Mouse (Mus musculus) cerebellum, adult 9-11 months (tissue): ENCODE data around the gene Rpl36.
"Not testable (repeated sequence)": the region's sequence is repeated elsewhere in the genome, so short reads cannot be mapped to it uniquely, and the experiment has no call there.

ENCODE experiments used
- DNase-seq: peaks from one replicate; pipeline ENCODE4 v3.0.0; 2022

Rpl36 gene

DNA sequence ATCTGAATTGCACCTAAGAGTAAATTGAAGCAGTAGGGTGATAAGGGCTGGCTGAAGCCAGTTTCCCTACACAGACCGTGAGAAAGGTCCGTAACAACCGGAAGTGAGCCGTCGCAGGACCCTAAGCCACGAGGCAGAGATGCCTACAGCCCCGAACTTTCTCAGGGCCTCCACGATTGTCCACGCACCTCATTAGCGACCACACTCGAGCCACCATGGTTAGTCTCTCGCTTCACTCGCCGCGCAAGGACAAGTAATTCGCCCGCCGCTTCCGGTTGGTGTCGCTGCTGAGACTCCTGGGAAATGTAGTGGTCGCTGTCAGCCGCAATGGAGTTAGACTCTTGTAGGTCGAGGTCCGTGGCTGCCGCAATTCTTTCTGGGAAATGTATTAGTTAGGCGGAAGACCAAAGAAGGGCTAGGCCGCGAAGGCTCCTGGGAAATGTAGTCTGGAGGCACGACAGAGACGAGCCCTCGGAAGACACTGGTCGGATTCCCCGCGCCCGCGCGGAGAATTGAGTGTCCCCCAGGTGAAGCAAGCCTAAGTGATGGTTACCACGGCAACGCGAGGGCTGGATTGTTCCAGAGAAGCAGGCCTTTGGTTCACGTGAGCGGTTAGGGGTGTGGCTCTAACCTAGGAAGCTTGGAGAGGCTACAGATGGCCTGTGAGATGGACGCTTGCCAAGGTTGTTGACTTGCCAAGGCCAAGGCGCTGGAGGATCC is 3.6 kb upstream of the Rpl36 start, which contains the start of gene 2410015M20Rik:
Gene 2410015M20Rik (minus strand): TSS at position 320 of the 720 bp plus-strand sequence.
- peak; percentile 98 for DNase-seq

DNA sequence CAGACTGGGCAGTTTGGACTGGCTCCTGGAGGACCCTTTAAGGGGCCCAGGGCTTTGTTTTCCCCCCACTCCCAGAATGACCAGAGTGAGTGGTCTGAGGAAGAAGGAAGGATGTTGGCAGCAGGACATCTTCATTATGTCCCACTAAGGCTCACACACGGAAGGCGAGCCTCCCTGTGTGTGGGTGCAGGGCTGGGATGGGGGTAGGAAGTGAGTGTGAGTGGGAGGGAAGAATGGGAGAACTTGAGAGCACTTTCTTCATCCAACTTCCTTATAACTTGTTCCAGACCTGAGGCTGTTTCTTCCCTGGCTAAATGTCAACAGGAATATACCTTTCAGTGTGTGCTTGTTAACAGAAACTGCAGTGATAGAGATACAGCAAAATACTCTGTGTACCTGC is 1.9 kb upstream of the Rpl36 start:
- DNase-seq: peak; percentile 56

DNA sequence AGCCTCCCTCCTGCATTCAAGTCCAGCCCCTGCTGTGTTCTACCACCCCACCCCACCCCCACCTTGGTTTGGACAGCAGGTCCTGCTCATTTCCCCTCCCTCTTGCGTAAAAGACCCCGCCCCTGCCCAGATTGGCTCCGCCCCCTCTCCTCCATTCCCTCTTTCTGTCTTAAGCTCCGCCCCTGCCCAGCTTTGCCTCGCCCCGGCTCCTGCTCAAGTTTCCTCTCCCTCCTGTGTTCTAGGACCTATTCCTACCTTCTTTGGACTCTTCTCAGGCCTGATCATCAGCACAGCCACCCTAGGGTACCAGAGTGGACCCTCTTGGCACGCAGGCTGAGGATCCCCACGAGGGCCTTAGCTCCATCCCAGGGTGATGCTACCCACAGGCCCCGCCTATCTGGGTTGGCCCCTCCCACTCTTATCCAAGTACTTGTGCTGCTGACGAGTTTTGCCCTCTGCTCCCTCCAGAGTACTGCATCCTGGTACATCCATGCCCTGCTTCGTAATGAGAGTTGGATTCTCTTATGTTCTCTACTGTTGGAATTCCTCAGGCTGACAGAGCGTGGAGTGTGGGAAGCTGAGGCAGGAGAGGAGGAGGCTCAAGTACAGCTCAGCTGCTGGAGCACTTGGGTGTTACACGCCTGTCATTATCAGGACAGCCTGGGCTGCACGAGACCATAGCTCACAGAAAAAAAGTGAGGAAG is 1.2 kb upstream of the Rpl36 start:
- DNase-seq: peak; percentile 74

DNA sequence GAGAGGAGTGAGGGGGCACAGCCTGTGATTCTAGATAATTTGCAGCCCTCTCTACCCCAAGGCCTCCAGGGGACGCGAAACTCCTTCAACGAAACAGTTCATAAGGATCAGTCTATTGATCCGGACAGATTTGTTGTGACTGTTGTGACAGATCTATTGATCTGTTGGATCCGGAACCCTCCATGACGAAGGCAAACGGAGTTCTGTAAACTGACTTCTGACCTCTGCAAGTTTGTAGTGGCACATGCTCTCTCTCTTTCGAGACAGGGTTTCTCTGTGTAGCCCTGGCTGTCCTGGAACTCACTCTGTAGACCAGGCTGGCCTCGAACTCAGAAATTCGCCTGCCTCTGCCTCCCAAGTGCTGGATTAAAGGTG is 664 bp upstream of the Rpl36 start:
- DNase-seq: not testable (repeated sequence)

DNA sequence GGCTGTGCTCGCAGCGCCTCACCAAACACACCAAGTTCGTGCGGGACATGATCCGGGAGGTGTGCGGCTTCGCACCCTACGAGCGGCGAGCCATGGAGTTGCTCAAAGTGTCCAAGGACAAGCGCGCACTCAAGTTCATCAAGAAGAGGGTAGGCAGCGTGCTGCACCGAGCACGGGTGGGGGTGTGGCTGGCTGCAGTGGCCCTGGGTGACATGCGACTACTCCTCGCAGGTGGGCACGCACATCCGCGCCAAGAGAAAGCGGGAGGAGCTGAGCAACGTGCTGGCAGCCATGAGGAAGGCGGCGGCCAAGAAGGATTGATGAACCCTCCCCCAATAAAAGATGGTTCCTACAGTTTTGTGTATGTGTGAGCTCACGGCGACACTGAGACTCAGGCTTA is 677 bp downstream of the Rpl36 start:
- peak; percentile 66 for DNase-seq

DNA sequence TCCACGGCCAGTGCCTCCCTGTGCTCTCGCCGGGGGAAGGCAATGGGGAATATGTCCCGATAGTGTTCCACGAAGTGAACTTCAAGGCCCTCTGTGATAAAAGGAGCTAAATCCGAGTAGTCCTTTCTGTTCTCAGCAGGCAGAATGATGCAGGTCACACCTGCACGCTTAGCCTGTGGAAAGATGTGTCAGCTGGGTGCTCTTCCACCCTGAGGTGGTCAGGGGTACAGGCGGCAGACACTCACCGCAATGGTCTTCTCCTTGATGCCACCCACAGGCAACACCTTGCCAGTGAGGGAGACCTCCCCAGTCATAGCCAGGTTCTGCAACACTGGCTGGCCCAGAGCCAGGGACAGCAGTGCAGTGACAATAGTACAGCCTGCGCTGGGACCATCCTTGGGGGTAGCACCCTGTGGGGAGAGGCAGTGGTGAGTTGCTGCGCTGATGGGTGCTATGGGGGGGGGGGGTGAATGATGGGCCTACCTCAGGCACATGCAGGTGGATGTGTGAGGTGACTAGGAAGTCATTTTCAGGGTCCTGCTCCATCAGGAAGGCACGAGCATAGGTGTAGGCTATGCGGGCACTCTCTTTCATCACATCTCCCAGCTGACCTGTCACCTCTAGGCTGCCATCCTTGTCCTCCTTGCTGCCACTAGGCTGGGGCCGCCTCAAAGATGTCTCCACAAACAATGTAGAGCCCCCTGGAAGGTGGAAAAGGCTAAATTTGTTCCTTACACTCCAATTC is 1.3 kb downstream of the Rpl36 start:
- DNase-seq: peak; percentile 68

DNA sequence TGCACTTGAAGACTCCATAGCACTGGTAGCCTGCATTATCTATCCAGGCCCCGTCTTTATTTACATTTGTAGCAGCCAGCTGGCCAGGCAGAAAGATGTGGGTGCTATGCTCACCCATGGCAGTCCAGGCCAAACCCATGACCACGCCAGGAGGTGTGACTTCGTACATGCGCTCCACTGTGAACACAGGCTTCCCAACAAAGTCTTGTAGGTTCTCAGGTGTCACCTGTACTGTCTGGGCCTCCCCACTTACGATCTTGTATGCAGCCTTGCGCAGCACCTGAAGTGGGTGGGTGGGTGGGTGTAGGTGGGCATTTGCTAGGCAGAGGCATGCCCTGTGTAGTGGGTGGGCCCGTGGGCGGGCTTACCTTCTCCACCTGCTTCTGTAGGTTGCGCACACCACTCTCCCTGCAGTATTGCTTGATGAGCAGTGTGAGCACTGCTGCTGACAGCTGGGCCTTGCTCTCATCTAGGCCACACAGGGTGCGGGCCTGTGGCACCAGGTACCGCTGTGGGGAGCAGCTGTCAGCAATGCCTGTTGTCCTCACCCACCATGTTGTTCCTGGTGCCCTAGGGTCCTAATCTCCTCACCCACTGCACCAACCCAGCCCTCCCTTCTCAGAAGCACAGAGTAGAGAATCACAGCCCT is 2.0 kb downstream of the Rpl36 start:
- peak; percentile 36 for DNase-seq

DNA sequence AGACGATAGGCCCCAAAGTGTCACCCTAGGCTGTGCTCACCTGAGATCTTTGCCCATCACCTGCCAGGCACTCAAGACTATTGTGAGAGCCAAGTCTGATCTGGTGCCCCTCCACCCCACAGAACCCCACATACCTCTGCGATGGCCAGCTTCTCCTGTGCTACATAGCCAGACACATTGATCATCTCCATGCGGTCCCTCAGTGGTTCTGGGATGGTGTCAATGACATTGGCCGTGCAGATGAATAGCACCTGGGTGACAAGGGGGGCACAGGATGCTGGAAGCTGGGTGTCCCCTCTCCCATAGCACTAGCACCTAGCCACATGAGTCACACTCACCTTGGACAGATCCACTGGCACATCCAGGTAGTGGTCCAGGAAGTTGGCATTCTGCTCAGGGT is 2.6 kb downstream of the Rpl36 start:
- peak; percentile 41 for DNase-seq

DNA sequence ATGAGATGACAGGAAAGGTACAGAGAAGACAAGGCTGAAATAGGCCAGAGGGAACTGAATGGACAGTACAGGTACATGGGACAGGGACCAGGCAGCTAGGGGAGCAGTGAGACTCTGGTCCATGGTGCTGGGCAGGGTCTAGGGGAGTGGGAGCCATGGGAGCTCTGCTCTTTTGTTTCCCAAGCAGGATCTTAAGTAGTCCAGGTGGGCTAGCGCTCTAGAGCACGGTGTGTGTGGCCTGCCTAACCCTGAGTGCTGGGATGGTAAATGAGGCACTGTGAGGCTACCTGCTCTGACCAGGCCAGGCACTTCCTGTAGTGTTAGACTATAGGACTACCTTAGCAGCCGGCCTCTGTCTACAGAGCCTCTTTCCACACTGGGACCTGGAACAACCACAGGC is 3.5 kb downstream of the Rpl36 start:
- DNase-seq: no peak

DNA sequence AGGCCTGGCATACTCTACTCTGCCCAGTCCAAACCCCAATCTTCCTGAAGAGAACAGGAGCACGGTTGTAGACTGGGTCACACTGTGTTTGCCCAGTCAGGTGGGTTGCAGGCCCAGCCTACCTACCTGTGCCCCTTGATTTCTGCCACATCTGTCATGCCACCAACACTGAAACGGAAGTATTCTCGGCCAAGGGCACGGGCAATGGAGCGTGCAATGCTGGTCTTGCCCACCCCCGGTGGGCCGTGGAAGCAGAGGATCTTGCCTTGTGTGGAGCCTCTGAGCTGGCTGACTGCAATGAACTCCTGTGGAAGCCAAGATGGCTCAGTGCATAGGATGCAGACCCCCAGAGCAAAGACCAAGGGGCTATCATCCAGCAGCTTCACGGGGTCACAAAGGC is 4.4 kb downstream of the Rpl36 start:
- DNase-seq: no peak

DNA sequence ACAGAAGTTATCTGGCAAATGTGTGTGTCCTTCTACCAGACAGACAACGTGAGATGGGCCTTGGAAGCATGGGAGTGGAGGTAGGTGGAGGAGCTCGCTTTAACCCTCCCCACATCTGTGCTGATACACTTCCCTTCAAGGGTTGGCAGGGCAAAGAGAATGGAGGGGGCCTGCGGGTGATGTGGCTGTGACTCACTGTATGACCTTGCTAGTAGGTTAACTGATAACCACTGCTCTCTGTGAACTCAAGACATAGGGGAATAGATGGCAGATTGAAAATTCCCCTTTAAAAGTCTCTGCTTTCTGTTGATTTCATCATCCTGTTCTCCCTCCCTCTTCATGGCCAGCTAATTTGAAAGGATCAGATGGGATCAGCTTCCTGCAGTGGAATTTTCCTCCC is 12.3 kb downstream of the Rpl36 start:
- peak; percentile 22 for DNase-seq

DNA sequence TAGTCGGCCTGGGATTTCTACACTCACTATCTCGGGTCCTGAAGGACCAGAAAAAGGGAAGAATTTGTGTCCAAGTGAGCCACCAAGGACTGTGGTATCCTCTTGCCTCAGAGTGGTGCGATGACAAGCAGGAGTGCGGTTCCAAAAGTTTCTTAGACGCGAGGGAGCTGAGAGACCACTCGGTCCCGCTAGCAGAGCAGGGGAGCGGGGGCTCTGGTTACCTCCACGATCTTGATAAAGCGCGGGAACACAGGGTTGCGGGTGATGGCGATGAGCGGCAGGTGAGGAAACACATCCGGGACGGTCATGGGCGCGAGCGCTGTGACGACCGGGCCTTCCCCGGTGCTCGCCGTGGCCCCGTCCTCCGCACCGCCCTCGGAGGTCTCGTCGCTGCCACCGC is 13.0 kb downstream of the Rpl36 start:
- no peak for DNase-seq

DNA sequence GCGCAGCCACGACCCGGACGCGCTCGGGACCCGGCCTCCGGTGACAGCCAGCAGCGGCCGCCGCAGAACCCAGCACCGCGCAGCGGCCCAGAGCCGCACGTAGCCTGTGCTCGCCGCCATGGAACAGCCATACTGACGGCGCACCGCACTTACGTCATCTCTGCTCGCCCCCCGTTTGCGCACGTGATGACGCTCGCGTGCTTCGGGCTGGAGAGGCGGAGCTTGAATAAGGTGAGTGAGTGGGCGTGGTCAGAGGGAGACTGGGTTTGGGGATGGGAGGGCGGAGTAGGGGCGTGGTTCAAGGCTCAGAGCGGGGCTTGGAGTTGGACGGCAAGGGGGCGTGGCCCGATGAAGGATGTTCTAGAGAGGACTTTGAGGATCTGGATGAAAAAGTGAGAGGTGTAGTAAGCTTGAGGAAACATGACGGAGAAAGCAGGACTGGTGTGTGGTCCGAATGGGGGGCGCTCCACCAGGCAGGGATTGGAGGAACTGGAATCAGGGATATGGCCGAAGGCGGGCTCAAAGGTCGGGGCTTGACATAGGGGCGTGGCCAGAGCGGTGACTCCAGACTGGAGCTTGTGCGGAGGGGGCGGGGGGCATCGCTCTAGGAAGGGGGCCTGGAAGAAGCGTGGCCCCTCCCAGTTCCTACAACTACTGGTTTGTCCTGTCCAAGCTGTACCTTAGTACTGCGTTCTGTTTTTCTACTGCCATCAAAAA is 13.7 kb downstream of the Rpl36 start, which contains the start of gene Lonp1:
Gene Lonp1 (minus strand): TSS at position 134 of the 717 bp plus-strand sequence.
- DNase-seq: peak; percentile 98

DNA sequence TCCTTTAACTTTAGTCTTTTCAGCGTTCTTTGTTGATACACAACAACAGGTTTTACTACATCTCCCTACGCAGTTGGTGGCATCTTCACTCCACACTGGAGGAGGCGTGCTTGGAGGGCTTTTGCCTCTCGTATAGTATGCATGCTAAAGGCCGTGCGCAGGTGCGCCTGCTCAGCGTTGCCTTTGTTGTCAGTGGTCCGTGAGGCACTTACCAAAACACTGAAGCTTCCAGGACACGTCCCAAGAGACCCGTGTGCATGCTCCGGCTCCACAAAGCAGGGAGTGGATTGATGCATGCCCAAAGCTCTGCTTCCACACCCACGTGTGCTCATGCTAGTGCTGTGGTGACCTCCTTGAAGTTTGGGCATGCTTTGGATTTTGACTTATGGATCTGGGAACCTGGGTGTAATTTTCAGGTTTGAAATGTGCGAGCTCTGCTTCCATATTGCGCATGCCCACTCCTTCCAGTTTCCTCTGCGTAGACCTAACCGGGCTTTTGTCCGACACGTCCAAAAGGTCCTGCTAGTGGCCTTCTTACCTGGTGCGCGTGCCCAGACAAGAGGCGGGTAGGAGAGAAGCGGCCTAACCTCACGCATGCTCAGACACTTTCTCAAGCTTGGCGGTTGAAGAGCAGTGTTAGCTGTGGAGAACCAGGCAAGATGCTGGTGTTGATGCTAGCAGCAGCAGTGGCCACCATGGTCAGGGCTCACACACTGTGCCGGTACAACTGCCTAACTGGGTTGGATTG is 14.5 kb downstream of the Rpl36 start, which contains the start of gene Catsperd:
Gene Catsperd (plus strand): TSS at position 614 of the 748 bp plus-strand sequence.
- DNase-seq: peak; percentile 73

DNA sequence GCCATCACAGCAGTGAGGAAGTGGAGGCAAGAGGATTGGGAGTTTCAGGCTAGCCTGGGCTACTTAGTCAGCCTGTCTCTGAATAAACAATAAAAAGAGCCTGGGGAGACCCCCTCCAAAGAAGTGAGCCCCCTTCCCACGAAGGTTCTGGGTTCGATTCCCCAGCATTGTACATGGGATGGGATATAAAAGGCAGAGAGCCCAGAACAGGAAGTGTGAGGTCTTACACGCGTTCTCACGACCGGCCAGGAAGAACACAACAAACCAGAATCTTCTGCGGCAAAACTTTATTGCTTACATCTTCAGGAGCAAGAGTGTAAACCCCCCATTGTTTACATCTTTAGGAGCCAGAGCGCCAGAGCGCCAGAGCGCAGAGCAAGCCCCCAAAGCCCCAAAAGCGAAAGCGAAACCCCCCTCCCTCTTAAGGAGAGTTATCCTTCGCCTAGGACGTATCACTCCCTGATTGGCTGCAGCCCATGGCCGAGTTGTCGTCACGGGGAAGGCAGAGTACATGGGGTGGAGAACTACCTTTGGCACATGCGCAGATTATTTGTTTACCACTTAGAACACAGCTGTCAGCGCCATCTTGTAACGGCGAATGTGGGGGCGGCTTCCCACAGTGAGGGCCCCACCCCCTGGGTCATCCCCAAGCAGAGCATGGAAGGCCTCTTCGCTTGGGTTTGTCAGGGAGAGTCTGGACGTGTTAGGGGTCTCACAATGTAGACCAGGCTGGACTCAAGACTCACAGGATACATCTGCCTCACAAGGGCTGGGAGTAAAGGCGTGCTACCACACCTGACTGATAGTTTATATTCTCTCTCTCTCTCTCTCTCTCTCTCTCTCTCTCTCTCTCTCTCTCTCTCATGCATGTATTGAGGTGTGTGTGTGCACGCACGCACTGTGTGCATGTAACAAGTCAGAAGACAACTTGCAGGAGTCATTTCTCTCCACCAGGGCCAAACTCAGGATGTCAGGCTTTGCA is 16.9 kb downstream of the Rpl36 start:
- DNase-seq: peak; percentile 24

DNA sequence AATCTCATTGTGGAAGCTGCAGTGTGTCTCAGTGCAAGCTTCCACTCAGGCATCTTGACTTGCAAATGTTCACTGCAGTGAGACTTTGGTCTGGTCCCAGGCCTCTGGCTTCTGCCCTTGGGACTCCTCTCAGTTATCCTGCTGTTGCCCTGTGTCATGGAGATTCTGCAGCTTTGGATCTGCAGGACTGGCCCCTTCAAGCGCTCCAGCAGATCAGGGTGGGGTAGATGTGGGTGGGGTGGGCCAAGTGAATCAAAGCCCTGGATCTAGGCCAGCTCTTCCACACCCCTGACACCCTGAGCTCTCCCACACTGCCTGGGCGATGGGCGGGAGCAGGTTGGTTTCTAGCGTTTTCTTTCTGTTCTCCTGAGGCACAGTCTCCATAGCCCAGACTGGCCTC is 18.6 kb downstream of the Rpl36 start:
- no peak for DNase-seq

DNA sequence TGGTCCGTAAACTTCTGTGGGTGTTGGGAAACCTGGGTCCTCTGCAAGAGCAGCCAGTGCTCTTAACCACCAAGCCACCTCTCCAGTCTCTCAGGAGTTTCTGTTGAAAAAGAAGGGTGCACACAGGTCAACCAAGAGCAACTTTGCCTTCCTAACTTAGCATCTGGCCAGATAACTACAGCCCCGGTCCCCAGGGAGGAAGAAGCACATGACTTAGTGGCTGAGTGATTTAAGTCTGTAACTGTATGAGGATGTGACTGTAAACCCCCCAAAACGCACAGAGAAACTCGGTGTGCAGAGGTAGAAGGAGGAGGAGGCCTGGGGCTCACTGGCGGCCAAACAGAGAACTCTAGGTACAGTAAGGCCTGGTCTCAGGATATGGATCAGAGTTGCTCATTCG is 20.8 kb downstream of the Rpl36 start:
- no peak for DNase-seq

DNA sequence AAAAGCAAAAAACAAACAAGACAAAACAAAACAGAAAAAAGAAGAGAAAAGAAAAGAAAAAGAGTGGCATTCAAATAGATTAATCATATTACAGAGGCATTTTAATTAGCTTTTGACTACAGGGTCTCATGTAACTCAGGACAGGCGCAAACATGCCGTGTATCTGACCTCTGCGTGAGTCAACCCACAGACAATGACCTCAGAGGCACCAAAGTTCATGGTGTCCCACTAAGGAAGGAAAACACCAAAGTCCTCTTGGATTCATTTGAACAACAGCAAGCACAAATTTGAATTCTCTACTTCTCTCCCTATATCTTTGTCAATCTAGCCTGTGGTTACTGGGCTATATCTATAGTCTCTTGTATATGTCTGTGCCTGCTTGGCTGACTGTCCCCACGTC is 30.0 kb downstream of the Rpl36 start:
- no peak for DNase-seq

DNA sequence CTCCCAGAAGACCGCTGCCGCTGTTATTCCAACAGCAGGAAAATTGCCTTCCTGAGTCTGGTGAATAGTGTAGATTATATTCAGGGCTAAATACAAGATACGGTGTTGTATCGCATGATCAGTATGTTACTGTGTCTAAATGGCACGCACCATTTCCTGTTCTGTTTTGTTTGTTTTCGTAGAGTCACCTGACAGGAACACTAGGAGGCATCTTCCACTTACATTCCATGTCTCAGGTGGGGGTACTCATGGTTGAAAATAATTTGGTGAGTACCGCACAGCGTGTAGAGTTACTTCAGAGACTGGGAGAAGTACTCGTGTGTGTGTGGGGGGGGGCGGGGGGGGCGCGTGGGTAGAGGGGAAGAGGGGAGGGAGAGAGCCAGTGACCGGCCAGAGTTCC is 34.3 kb downstream of the Rpl36 start:
- no peak for DNase-seq

DNA sequence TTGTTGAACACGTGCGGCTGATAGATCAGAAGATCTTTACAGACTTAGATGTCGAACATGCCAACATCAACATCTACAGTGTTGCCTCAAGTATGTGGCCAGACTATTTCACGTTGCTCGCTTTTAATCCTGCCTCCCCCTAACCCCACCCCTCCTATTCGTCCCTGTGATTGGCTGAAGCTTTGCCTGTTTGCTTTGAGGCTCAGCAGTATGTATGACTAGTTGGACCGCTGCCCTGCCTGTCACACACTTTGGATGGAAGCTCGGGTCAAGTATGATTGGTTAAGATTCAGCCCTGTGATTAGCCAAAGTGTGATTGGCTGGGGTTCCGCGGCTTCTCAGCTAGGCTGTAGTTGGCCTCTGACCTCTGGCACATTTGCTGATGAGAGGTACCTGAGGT is 38.6 kb downstream of the Rpl36 start:
- no peak for DNase-seq
